Mouse (Mus musculus) gastrocnemius, postnatal 10 days (tissue): ENCODE measurements around the gene Sp140. TPM values are rescaled to one million over a fixed set of nuclear protein-coding genes. Genes with fewer than 3 reads are reported as not detected.
A peak's percentile ranks its signal among the peaks of the same experiment; 100 is the strongest.
"Not testable (repeated sequence)": the region's sequence is repeated elsewhere in the genome, so short reads cannot be mapped to it uniquely, and the experiment has no call there.

Experiments
- DNase-seq: peaks from one replicate; pipeline ENCODE4 v3.0.0; 2021; ENCODE audit warnings: mixed read lengths
- long read RNA-seq, 2 experiments: library from polyadenylated mRNA; stranded (forward); transcript quantifications; one replicate each; pipeline ENCODE4 v2.0.0; 2021
- total RNA-seq, 2 experiments: library from RNA; stranded (reverse); gene quantifications; 2 replicates each; pipeline ENCODE4 v1.2.3; 2021

Gene Sp140
- under 1 TPM; 0.87 to 0.90 TPM for total RNA-seq
- long read RNA-seq, experiment 1: 0 reads
- long read RNA-seq, experiment 2: 0 reads

DNA sequence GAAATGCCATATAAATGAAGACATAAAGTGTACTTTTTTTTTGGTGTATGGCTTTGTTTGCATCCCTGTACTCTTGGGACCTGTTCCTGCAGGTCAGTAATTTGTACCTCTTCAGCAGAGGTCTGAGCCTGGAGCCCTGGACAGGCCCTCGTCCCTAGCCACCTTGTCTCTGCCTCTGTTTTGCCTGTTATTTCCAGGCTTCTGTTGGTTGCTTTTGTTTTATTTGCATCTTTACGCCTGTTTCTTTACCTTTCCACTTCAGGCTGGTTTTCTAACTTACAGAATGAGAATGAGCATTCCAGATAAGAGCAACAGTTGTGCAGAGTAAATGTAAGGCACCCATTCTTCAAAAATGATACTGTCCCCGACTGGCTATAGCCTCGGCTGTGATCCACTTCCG is at the start of gene Sp140:
TSS of gene Sp140 (plus strand) at position 301 of the 400 bp plus-strand sequence.
- not testable (repeated sequence) for DNase-seq

DNA sequence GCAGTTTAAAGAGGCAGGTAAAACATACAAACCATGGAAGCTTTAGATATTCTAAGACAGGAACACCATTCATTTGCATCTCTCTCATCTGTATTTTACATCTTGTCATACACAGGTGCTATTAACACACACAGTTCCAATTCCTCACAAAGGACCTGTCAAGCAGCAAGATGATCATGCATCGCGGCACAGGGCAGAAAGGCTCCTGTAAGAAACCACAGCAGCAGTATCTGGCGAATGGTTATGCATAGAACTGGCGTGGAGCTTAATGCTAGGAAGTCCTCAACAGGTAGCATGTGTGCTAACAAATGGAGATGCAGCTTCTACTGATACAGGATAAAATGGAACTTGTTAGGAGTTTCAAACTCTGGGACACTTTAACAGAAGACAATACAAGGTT is 44.9 kb upstream of the Sp140 start:
- DNase-seq: not testable (repeated sequence)

DNA sequence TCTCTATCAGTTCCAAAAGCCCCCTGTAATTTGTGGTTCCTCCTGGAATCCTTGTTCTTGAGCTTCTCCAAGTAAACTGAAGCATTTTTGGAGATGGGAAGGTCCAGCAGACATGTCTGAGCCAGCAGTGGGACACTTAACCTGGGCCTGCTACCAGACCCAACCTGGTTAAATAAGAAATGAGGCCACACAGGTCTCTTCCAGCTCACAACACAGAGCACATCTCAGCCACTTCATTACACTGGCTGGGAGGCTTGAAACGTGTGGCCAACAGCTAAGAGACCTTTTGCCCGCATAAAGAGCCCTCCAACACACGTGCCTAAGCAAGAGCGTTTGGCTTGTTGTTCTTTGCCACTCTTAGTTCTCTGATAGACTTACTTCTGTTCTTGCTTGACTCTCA is 26.6 kb upstream of the Sp140 start:
- not testable (repeated sequence) for DNase-seq

DNA sequence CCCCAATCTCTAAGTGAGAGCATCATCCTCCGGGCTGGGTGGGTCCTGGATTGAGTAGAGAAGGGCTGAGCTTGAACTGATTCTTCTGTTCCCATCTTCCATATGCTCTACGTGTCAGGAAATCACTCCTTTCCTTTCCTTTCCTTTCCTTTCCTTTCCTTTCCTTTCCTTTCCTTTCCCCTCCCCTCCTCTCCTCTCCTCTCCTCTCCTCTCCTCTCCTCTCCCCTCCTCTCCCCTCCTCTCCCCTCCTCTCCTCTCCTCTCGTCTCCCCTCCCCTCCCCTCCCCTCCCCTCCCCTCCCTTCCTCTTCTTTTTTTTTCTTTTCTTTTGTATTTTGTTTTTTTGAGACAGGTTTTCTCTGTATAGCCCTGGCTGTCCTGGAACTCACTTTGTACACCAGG is 24.8 kb upstream of the Sp140 start, which contains the start of gene G530012D18Rik:
TSS of gene G530012D18Rik (plus strand) at position 301 of the 400 bp plus-strand sequence.
- not testable (repeated sequence) for DNase-seq

DNA sequence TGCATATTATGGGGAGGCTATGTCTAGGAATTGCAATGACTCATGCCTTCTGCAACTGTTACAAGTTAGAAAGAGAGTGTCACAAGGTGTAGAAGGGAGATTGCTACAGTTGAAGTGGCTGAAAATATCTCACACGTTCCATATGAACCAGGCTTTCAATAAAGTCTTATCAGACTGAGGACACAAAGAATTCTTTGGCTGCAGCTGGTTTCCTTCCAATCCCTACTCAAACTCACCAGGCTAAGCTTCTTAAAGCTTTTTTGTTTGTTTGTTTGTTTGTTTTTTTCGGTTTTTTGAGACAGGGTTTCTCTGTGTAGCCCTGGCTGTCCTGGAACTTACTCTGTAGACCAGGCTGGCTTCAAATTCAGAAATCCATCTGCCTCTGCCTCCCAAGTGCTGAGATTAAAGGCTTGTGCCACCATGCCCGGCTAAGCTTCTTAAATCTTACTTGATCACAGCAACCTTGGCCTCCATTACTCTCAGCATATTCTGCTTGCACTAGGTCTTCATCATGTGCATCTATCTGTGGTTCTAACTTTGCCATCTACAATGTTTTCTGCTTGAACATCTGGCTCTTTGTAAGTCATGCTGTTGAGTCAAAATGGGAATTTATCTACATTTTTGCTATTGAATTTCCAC is 21.7 kb upstream of the Sp140 start:
- not testable (repeated sequence) for DNase-seq

DNA sequence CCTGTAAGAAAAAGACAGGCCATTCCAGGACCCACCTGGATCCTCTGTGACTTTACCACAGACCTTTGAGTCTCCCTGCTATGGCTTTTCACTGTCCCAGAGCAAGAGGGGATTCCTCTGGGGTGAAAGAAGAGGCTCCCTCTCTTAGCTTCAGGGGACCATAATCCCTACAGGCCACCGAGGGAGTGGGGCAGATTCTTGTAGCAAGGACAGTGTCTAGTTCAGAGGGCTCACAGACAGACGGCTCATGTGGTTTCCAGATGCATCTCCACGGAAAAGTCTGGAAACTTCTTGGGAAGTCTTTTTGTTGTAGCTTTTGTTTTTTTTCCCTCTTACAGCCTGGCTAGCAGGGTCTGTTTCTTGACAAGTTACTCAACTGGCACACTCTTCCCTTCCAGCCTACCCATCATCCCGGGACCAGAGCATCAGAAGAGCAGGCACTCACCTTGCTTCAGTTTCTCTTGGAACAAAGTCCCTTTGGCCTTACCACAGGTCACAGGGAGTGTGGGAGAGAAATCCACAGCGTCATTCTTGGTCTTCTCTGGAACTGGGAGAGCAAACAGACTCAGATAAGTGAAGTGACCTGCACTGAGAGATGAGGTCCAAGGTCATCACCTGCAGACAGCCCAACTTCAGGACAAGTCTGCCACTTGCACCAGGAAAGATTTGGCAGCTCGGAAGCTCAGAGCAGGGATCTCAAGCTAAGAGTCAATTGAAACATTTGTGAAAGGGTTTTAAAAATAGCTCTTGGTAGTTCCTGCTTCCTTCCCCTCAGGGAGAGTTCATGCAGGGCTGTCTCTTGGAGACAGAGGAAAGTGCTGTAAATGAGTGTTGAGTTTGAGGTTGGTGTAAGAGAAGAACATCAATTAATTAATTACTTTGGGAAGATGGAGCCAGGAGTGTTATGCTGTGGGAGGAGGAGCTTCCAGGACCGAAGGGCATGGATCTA is 20.7 kb upstream of the Sp140 start:
- not testable (repeated sequence) for DNase-seq

DNA sequence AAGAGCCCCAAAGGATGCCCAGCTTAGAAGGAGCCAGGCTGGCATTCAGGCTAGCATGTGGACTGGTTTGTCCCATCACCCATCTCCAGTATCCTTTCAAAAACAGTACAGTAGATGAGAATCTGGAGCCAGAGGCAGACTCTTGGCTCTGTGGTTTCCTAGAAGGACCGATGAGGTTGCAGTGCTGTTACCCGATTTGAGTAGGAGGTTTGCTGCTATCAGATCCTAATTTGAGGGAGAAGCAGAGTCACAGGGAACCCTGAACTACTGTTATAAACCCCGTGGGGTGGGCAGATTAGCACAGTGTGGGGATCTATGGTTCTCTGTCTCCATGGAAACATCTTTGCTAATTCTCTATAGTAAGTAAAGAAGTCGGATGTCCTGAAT is 20.0 kb upstream of the Sp140 start:
- DNase-seq: not testable (repeated sequence)

DNA sequence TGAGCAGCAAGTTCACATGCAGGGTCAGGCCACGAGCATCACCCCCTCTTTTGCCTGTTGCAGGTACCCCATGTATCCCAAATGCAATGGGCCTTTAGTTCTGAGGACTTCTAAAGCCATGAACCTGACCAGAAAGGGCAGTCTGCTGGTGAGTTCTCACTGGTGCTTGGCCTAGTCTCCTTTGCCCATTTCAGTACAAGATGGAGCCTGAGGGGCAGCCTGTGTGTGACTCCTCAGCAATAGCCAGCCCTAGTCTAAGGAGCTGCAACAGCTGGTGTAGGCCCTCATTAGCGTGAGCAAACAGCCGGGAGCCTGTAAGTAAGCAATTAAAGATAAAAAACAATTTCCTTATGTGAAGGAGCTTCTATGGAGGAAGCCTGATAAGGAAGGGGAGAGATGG is 19.6 kb upstream of the Sp140 start:
- not testable (repeated sequence) for DNase-seq

DNA sequence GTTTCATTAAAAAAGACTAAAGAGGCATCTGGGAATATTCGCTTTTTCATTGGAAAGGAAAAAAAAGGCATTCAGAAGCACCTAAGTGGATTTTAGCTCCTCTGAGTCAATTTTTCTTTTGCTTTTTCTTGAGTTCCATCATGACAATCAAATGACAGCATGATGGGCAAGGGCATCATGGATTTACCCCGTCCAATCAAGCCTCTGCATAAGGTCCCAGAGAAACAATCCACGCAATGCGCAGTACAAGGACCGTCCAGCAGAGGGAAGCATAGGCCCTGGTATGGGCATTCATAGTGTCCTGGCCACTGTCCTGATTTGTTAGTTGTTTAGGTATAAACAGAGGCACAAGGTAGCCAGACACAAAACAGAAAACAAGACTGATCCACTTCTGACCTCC is 18.7 kb upstream of the Sp140 start:
- DNase-seq: not testable (repeated sequence)

DNA sequence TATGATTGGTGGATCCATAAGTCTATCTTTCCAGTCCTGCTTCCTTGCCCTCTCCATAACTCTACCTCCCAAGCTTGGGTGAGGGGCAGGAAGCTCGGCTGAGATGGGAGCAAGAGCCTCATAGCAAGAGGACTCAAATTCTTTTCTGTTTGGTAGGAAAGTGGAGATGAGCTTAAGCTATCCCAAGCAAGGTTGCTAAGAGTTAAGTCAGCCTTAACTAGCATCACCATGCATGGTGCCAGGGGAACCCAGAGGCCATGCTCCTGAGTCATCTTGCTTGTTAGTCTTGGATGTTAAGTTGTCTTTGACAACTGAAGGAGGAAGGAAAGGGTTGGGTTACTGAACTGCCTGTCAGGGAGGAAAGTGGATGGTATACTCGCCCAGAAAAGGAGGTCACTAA is 11.5 kb upstream of the Sp140 start:
- DNase-seq: not testable (repeated sequence)

DNA sequence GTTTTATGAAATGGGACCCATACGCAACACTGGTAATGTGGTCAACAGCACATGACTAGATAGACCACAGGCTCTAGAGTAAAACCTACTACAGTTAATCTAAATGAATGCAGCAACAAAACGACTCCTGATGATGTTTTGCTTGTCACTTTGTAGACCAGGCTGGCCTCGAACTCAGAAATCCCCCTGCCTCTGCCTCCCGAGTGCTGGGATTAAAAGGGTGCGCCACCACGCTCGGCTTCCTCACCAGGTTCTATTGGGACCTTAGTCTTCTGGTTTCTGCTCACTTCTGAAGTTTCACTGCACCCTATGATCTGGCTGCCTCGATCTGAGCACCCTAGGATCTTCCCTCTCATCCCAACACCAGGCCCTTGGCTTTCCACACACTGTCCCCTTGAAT is 7.7 kb upstream of the Sp140 start:
- DNase-seq: not testable (repeated sequence)

DNA sequence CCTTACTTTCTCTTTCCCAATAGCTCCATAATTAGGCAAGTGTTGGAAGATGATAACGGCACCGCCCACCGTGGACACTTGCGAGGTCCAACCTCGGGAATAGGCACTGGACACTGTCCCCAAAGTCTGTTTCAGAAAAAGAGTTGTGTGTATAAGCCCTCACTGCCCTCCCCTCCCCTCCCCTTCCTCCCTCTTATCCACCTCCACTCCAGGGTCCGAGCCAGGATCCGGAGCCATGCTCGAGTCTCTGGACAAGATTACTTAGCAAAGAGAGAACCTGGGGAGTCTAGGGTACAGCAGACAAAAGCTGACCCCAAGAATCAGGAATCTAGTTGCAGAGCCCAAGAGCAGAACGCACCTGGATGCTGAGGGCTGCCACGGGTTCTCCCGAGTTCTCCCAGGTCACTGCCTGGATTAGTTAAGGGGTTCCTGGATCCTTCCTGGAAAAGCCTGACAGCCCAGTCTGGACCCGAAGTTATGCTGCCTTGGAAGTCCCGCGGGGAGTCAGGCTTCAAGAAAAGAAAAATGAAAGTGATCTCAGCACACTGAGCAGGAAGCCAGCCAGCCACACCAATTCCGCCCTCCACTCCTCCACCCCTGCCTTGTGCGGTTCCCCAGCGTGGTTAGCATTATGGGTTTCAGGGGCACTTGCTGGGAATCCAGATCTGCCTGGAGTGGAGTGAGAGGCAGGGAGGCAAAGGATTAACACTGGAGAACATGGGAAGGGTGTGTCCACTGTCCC is 1.7 kb upstream of the Sp140 start, which contains the start of gene Sp110:
TSS of gene Sp110 (minus strand) at position 547 of the 742 bp plus-strand sequence.
- not testable (repeated sequence) for DNase-seq

DNA sequence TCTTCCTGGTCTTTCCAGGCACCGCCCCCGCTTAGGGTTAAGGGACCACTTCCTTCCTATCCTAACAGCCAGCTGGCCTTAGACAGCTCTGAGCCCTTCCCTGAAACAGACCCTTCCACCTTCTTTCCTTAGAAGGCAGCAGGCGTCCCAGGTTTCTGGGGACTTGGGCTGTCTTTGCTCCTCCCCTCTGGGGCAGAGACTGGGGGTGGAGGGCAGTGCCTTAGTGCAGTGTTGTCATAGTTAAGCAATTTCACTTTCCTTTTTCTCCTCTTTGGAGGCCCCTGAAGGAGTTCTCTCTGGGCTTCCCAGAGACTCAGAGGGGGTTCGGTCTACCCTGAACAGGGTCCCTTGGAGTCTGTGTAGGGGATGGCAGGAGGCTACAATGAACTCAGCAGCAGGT is 616 bp downstream of the Sp140 start:
- peak; percentile 5 for DNase-seq

DNA sequence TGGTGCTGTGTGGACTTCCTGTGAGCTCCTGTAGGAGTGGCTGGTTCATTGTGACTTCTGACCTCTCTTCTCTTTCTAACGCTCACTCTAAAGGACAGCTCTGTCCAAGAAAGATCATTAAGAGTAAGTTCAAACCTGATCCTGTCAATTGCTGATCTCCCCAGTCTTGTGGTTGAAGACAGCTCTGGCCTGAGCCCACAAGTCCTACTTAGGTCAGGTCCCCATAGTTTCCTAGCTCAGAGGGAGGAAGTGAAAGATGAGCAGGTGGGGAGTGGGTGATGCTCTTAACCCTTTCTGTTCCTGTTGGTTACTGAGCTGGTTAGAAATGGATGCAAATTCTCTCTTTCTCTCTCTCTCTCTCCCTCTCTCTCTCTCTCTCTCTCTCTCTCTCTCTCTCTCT is 4.2 kb downstream of the Sp140 start:
- DNase-seq: not testable (repeated sequence)

DNA sequence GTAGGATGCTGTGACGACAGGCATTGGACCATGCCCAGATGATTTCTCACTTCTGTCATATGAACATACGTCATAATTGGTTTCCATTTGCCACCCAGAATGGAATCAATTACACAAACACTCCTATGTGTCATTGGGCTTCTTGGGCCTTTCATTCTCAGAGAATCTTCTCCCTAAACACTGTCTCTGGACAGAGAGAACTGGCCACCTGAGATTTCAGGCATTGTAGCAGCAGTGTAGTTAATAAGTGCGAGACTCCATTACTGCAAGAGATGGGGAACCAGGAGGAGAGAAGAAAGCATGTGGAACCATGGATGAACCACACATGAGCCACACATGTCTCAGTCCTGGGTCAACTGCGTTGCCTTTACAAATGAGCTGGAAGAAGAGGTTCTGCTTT is 8.2 kb downstream of the Sp140 start:
- not testable (repeated sequence) for DNase-seq

DNA sequence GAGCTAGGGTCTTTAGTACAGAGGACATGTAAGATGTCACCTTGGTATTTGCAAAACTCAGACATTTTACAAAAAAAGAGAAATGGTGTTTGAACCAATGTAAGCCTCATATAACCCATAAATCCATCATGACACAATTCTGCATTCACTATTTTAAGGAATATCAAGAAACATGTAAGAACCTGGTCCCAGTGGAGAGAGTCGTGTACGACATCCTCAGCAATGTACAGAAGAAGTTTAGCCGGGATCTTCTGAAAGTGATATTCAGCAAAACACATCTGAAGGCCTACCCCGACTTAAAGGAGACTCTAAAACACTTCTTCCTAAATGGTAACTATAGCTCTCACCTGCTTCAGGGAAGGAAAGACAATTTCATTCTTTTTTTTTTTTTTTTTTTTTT is 10.4 kb downstream of the Sp140 start:
- not testable (repeated sequence) for DNase-seq

DNA sequence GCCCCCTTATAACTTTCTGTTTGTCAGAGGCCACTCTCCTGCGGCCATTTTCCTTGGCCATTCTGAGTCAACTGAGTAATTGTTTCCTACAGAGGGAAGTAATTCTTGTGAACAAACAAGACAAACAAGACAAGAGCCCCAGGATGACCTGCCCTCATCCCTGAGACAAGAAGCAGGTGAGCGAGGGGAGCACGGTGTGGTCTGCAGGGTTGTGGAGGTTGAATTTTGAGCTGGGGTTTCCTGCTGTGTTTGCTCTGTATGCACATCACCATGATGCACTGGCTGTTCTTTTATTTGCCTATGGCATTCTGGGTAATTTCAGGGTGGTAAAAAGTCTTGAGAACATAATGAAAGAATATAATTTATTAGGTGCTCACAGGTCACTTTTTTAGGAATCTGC is 14.9 kb downstream of the Sp140 start:
- not testable (repeated sequence) for DNase-seq

DNA sequence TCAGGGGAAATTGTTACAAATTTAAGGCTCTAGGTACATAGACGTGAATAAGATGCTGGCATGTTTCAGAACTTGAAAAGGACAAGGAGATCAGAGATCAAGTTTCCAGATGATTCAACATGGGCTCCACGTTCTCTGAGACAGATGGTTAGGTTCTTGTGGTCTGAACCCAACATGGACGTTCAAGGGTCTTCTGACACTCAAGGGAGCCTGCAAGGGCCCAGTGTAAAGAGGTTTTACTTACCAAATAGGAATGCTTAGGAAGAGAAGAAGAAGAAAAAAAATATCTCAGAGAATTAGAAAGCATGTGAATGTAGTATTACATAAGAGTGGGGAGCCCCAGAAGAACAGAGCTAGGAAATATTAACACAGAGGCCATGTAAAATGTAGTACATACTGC is 15.6 kb downstream of the Sp140 start:
- not testable (repeated sequence) for DNase-seq

DNA sequence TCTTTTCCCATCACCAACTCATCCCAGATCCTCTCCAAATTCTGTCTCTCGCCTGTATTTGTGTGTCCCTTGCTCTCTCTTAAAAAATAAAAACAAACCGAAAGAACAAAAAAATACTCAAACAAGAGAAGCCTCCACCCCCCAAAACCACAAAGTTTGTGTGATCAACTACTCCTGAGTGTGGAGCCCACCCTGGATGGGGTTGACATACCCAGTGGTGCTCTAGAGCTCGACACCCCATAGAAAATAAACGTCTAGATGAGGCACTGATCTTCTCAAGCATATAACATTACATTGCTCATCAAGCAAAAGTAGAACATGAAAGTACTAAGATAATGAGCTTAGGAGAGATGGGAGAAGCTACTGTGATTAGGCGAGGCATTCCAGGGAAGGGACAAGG is 17.0 kb downstream of the Sp140 start:
- not testable (repeated sequence) for DNase-seq

DNA sequence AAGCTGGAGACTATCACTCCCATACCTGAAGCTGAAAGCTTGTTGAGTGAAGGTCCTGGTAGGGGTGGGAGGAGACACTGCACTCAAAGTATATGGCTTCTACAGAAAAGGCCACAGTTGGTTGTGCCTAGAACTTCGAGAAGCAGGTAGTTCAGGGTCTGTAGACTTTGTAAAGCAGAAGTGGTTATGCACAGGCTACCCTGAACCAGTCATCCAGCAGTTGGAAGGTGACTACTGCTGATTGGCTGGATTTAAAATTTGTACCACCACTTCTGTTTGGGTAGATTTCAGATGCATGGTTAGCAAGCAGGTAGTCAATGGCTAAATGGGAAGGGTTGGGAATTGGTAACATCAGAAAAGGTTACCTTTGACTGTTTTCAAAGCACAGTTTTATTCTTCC is 18.5 kb downstream of the Sp140 start:
- not testable (repeated sequence) for DNase-seq

DNA sequence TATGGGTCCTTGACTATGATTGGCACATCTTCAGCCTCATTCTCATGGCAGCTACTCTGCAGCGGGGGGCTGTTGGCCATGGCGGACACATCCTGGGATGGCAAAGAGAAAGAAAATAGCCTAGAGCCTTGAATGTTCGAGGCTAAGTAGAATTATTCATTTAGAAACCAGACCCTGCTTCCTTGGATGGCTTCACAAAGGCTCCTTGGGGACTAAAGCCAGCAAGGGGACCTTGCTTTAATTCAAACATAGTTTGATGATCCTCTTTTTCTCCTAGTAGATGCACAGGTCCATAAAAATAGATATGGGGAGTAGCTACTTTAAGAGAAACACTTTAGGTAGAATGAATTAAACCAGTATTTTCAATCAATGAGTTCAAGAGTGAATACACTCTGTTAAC is 36.8 kb downstream of the Sp140 start:
- not testable (repeated sequence) for DNase-seq

DNA sequence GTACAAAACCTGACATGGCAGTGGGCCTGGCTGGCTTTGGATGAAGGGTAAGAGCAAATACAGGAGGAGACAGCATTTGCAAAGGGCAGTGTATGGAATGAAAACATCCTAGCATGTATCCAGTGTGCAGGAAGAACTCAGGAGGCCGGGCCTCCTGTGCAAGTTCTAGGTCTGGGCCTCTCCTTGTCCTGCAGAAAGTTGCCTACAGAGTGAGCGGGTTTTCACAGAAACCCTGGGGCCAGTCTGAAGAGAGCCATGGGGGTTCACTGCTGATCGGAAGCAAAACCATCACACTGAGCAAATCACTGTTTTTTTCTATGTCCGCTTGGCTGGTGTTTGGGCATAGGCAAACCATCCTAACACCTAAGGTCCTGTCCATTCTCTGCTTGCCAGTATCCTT is 38.0 kb downstream of the Sp140 start:
- peak; percentile 7 for DNase-seq
